Mouse (Mus musculus) stomach, postnatal 0 days (tissue): ENCODE results near the gene Srsf7. TPM values are rescaled to one million over a fixed set of nuclear protein-coding genes. Genes with fewer than 3 reads are reported as not detected.

Source experiments
- ATAC-seq: fragments of 200-750 bp; cut with Nextera tagmentation; 2 replicates; pipeline ENCODE4 v1.8.0; 2017; ENCODE audit not compliant: low FRiP score, low TSS enrichment
- DNase-seq: peaks from one replicate; pipeline ENCODE4 v3.0.0-alpha.2; 2016; ENCODE audit warnings: low spot score
- H3K27ac ChIP-seq: fragments of 300-500 bp; sonication (generic); replicated peaks from 2 replicates; pipeline ENCODE4 v1.5.1; 2014; ENCODE audit warnings: mild to moderate bottlenecking, control low read depth
- H3K27me3 ChIP-seq: fragments of 300-500 bp; sonication (generic); 2 replicates; pipeline ENCODE4 v1.6.1; 2014; ENCODE audit warnings: low read length; ENCODE audit not compliant: control insufficient read depth, insufficient read depth
- H3K36me3 ChIP-seq: fragments of 300-500 bp; sonication (generic); 2 replicates; pipeline ENCODE4 v1.6.1; 2014; ENCODE audit warnings: low read length, mixed read lengths; ENCODE audit not compliant: control insufficient read depth, insufficient read depth
- H3K4me1 ChIP-seq: fragments of 300-500 bp; sonication (generic); replicated peaks from 2 replicates; pipeline ENCODE4 v1.6.1; 2014; ENCODE audit warnings: antibody characterized with exemption; ENCODE audit not compliant: control insufficient read depth, insufficient read depth
- H3K4me2 ChIP-seq: fragments of 300-500 bp; sonication (generic); replicated peaks from 2 replicates; pipeline ENCODE4 v1.6.1; 2014; ENCODE audit warnings: low read depth, mild to moderate bottlenecking, control low read depth, moderate library complexity
- H3K4me3 ChIP-seq: fragments of 300-500 bp; sonication (generic); 2 replicates; pipeline ENCODE4 v1.5.1; 2014; ENCODE audit warnings: low read depth, low read length, control low read depth
- H3K9ac ChIP-seq: fragments of 300-500 bp; sonication (generic); 2 replicates; pipeline ENCODE4 v1.6.1; 2014; ENCODE audit warnings: mild to moderate bottlenecking, low read length, control low read depth, mixed read lengths
- H3K9me3 ChIP-seq: fragments of 300-500 bp; sonication (generic); 2 replicates; pipeline ENCODE4 v1.6.1; 2016; ENCODE audit warnings: low read length; ENCODE audit not compliant: control insufficient read depth
- CTCF ChIP-seq: IDR thresholded peaks from 2 replicates; pipeline ENCODE4 v1.5.1; 2016; ENCODE audit warnings: antibody characterized with exemption, low read depth, mild to moderate bottlenecking, moderate library complexity
- EP300 ChIP-seq: optimal IDR thresholded peaks from 2 replicates; pipeline ENCODE3; 2016; ENCODE audit warnings: antibody characterized with exemption
- WGBS: fragments of 180-500 bp; shearing (Covaris S2); extraction: QIAGEN DNeasy Blood & Tissue Kit; methylation state at CpG from one replicate; pipeline ENCODE4 v1.1.7; 2014; 5-methylcytosine and 5-hydroxymethylcytosine counted together
- polyA plus RNA-seq: library from polyadenylated mRNA; unstranded; fragments of >200 nt; fragmentation: Nextera tagmentation; extraction: Ambion mirVana; gene quantifications from 2 replicates; pipeline ENCODE4 v1.2.1, GENCODE M21; 2015

Gene Srsf7
- polyA plus RNA-seq = 208 and 212 TPM in 2 replicates

GRCm38 (mm10) chr17:80206671-80207581 is at the start of gene Srsf7, which contains the start of gene Ttc39d:
Gene Srsf7 (minus strand): TSS chr17:80207307.
Gene Ttc39d (plus strand): TSS chr17:80207460.
- WGBS = under 1% methylated on average over 71 of the region's 95 CpGs
- ATAC-seq (peak; percentile 94), DNase-seq (peak; percentile 98)
- H3K27ac ChIP-seq = peak within 1 kb of the TSS; percentile 99
- H3K27me3 ChIP-seq = no peaks in the 10 kb centered on the region
- peaks cover 11% of the 10 kb centered on the region; the same call in 1 of the 2 replicates for H3K36me3 ChIP-seq
- TF ChIP-seq EP300 = peak; percentile 87
- TF ChIP-seq CTCF = peak; percentile 1; the same call in 1 of the 2 replicates
- peak within 1 kb of the TSS; percentile 97 for H3K9ac ChIP-seq
- H3K4me2 ChIP-seq = peak within 1 kb of the TSS; percentile 86
- no peaks in the 10 kb centered on the region for H3K4me1 ChIP-seq
- peak within 1 kb of the TSS; percentile 97 for H3K4me3 ChIP-seq
- no peaks in the 10 kb centered on the region for H3K9me3 ChIP-seq

- Histone ChIP-seq H3K27me3 (no peaks in the 10 kb centered on the region), H3K27ac (peak overlapping the region; percentile 63), H3K9me3 (no peaks in the 10 kb centered on the region), H3K36me3 (peaks cover 3% of the 10 kb centered on the region; the same call in 1 of the 2 replicates), H3K4me2 (no peak overlapping the region), H3K4me1 (no peaks in the 10 kb centered on the region), H3K4me3 (no peak overlapping the region), H3K9ac (no peak overlapping the region)
- 19% methylated on average over 13 of the region's 13 CpGs for WGBS
- peak; percentile 91 for ATAC-seq
- TF ChIP-seq CTCF = no peak
- TF ChIP-seq EP300 = no peak
- DNase-seq = peak; percentile 56
Measured at GRCm38 (mm10) chr17:80255208-80255607, 48.1 kb upstream of the Srsf7 start.

GRCm38 (mm10) chr17:80254421-80254820 is 47.3 kb upstream of the Srsf7 start:
- no peaks in the 10 kb centered on the region for H3K9me3 ChIP-seq
- no peak overlapping the region for H3K4me3 ChIP-seq
- no peak for DNase-seq
- no peaks in the 10 kb centered on the region for H3K4me1 ChIP-seq
- H3K36me3 ChIP-seq = peaks cover 4% of the 10 kb centered on the region
- no peak overlapping the region for H3K4me2 ChIP-seq
- ATAC-seq = no peak
- H3K27me3 ChIP-seq = no peaks in the 10 kb centered on the region
- WGBS = 94% methylated on average over 5 of the region's 5 CpGs
- TF ChIP-seq EP300 (no peak), CTCF (no peak)
- no peak overlapping the region for H3K9ac ChIP-seq
- H3K27ac ChIP-seq = peak overlapping the region; percentile 63; the same call in 1 of the 2 replicates

GRCm38 (mm10) chr17:80252757-80253525 is 45.8 kb upstream of the Srsf7 start:
- no peaks in the 10 kb centered on the region for H3K9me3 ChIP-seq
- H3K4me3 ChIP-seq = no peak overlapping the region
- DNase-seq = no peak
- 77% methylated on average over 13 of the region's 13 CpGs for WGBS
- no peak overlapping the region for H3K4me2 ChIP-seq
- no peak for TF ChIP-seq CTCF
- no peak for TF ChIP-seq EP300
- H3K27ac ChIP-seq = peak overlapping the region; percentile 70
- no peaks in the 10 kb centered on the region for H3K27me3 ChIP-seq
- no peak overlapping the region for H3K9ac ChIP-seq
- H3K4me1 ChIP-seq = no peaks in the 10 kb centered on the region
- peaks cover 4% of the 10 kb centered on the region for H3K36me3 ChIP-seq
- ATAC-seq = no peak

GRCm38 (mm10) chr17:80243116-80243515 is 36.0 kb upstream of the Srsf7 start:
- ATAC-seq (no peak), DNase-seq (no peak)
- TF ChIP-seq CTCF (no peak), EP300 (no peak)

More at GRCm38 (mm10) chr17:80243116-80243515, 36.0 kb upstream of the Srsf7 start:
- Histone ChIP-seq H3K27me3 (no peaks in the 10 kb centered on the region), H3K4me3 (no peak overlapping the region), H3K4me2 (no peak overlapping the region), H3K27ac (no peak overlapping the region), H3K9ac (no peak overlapping the region), H3K9me3 (no peaks in the 10 kb centered on the region), H3K4me1 (no peaks in the 10 kb centered on the region), H3K36me3 (peaks cover 21% of the 10 kb centered on the region)
- 48% methylated on average over 13 of the region's 13 CpGs for WGBS
